Mouse (Mus musculus) MEL-GATA-1-ER (cell line): ENCODE measurements around the gene Fez1.

ENCODE experiments used
- DNase-seq: peaks from one replicate; pipeline ENCODE4 v3.0.0-alpha.2; 2012; ENCODE audit warnings: low read depth; ENCODE audit errors: extremely low read depth

Gene Fez1

DNA sequence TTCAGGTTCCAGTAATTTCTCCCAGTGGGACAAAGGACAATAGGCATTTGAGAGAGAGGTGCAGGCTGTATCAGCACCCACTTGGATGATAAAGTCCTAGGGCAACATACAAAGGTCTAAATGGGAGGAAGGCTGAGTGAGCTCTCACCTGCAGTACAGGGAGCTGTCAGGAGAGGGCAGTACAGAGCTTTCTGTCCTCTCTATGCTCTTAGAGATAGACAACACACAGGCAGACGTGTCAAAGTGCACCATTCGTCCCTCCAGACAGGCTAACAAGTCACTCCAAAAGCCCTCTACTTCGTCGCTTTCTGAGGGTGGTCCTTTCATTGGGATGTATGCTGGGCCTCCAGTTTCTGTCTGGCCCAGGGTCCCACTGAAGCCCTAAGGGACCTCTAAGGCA, 68.9 kb downstream of the Fez1 start:
- peak; percentile 54 for DNase-seq

GRCm38 (mm10) chr9:36893413-36893990, 71.8 kb downstream of the Fez1 start:
- no peak for DNase-seq

DNA sequence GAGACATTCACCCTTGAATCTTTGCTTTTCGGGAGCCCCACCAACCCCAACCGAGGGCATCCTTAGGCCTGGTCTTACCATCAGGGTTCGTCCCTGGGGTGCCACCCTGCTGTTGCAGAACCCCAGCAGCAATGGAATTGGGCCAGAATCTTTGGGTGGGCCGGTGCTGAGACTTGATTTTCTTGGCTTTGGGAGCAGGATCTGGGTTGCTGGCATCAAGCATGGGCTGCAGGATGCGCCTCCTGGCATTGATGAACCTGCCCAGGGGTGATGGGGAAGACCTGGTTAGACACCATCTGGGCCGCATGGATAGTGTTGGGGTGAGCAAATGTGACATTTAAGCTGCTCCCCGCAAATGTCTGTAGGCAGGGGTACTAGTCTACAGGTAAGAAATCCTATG, 72.6 kb downstream of the Fez1 start:
- no peak for DNase-seq

DNA sequence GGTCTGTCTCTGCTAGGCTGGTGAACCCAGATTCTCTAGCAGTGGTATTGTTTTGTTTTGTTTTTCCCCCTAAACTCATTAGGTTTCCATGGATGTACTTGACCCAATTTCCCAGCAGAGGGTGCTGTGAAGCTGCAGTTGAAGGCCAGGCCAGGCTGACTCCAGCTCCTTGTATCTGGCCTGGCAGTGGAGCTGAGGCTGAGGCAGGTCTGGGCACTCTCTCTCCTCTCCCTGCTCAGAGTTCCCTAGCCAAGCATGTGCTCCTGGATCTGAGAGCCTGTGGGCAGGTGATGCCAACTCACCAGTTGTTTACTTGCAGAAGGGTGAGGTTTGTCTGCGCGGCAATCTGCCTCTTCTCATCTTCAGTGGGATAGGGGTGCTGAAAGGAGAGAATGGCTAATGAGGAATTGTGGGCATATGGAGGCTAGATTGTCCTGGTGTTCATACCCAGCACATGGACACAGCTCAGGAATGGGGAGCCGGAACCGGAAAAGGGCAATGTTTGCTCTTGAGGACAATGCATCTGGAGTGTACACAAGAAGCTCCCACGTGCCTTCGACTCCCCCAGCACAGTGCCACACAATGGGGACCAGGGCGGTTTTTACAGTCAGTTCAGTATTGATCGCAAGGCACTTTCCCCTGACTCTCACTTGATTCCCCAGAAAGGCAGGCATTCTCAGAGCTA, 73.5 kb downstream of the Fez1 start:
- no peak for DNase-seq

DNA sequence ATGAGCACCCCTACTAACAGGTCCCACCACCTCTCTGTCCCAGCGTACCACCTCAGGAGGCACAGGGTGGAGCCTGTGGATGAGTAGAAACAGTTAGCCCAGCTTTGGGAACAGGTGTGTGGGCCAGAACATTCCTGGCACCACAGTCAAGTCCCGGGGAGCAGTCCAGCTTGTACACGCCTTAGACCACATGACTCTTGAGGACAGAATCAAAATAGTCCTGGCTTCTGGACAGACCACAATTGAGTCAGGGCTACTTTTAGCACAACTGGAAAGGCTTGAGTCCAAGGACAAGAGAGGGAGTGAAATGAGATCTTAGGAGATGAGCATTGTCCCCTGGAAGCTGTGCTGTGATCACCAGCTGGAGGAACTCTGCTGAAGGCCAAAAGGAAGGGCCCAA, 76.9 kb downstream of the Fez1 start:
- DNase-seq, result no peak

DNA sequence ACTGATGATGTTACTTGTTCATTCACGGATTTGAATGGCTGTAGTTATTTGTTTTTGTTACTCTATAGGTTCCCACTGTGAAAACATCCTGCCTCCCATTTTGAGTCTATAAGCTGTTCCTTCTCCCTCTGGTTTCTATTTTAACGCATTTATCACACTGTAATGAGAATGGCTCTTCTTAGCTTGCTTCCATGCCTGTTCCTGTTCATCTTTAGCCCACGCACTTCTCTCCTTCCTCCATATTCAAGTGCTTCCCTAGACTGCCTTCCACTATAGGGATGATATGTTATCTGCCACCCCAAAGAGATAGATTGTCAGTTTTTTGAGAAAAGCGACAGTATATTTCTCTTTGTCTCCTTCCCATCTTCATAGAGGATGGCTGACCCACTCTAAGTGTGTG, 78.8 kb downstream of the Fez1 start:
- DNase-seq, result no peak

DNA sequence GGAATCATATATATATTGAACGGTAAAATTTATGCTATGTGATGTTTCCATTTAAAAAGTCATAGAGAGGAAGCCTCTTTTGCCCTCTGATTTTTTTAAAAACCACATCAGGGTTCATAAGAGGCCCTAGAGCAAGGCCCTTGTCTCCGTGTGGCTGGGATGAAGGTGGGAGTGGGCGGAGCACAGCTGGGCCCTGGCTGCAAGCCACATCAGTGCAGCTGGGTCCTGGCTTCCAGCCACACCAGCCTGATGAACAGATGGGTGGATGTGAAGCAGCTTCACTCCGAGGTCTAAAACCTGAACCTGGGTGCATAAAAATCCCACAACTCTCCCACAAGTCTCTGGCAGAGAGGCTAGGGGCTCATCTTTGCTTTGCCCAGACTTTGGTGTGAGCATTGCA, 83.8 kb downstream of the Fez1 start:
- DNase-seq, result no peak

DNA sequence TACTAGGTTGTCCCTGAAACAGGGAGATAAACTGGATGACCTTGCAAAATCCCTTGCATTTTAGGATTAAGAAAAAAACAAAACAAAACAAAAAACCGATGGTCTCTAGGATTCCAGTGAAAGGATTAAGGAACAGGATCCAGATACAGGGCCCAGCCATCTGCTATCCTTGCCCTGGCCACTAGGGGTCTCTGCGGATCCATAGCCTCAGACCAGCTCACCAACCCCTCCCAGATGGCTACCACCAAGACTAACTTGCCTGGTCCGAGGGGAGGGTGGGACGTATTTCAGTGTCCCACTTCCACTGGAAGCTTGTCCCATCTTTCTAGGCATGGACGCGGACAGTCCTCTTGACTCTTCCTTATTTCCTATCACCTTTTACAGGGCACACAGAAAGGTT, 94.7 kb downstream of the Fez1 start:
- DNase-seq, result peak; percentile 23

GRCm38 (mm10) chr9:36916915-36917314, 95.3 kb downstream of the Fez1 start:
- DNase-seq, result no peak

DNA sequence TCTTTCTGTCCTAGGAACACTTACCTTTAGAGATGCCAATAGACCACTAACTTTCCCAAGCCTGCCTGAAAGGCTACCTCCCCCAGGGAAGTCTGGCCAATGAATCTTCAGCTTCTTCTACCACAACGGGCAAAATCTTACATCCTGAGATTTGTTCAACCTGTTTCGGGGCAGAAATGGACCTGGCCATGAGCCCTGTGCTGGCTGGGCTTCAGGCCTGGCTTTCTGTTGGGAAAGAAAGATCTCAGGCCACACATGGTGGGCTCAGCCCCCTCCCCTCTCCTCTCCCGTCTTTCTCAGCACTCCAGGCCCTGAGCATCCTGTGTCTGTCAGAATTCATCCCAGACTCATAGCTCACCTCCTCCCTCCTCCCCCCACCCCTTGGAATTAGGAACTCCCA, 96.9 kb downstream of the Fez1 start:
- DNase-seq, result no peak

DNA sequence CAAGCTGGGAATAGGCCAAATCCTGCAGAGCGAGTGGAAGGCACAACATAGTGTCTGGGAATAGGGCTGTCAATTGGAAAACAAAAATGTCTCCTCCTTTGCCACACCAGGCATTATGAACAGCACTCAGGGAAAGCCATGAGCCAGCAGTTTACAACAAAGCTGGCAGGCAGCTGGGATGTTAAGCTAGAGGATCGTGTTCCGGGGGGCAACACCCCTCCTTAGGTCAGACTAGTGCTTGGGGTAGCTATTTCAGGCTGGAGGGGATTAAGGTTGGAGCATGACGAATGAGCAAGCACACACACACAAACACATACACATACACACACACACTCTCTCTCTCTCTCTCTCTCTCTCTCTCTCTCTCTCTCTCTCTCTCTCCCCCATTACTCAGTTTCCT, 97.8 kb downstream of the Fez1 start:
- no peak for DNase-seq

- no peak for DNase-seq
These were observed 100.2 kb downstream of the Fez1 start for GRCm38 (mm10) chr9:36921718-36922415.

- no peak for DNase-seq
These were observed 102.1 kb downstream of the Fez1 start for GRCm38 (mm10) chr9:36923753-36924152.
